In the genomic region with DNA sequence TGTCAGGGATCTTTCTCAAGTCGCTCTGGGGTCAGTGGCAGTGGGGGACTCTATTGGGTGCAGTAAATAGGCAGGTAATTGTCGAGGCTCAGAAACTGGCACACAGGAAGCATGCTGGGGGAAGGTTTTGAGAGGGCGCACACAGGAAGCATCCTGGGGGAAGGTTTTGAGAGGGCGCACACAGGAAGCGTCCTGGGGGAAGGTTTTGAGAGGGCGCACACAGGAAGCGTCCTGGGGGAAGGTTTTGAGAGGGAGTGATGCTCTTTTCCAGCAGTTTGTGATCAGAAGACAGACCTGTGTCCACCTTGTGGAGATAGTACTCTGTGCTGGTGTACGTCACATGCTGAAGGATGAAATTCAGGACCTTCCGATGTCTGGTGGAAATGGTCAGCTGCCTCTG, we compare ENCODE assay signal across 10 mouse cellular contexts. TPM values are rescaled to one million over a fixed set of nuclear protein-coding genes. Genes with fewer than 3 reads are reported as not detected.
DNase-seq lines count a peak whose midpoint lies in the region; ATAC-seq and TF ChIP-seq lines count a peak whose summit lies in the region.
"Had no signal": no experiment of that assay in that cellular context is flagged by ENCODE, and none has a peak within 500 bp of the region (broad histone marks: within the 10 kb centered on the region; RNA-seq: fewer than 3 reads in every experiment).

No protein-coding gene starts in this region.

- intact Hi-C loops in left cerebral cortex, postnatal 25 days (cut with DNase I): loop anchor here (5.0 kb wide), 1 partner anchor 101 kb away; no protein-coding TSS in a partner anchor

- in situ Hi-C loops in CH12.LX (cut with MboI; ENCODE audit: low pct_ligation_motif_present, low pct_unique_long_range_greater_than_20kb, low sequenced_read_pairs): no loop called here

- no peak for TF ChIP-seq EP300 in CH12.LX (IDR thresholded peaks at IDR 0.05; ENCODE audit: low read length)

- H3K79me2 ChIP-seq in CH12.LX (replicated peaks; ENCODE audit: control insufficient read depth, extremely low read depth, insufficient read depth, poor library complexity, severe bottlenecking): no peaks in the 10 kb centered on the region

- peak overlapping the region; percentile 18; the same call in 1 of the 2 replicates for H3K27ac ChIP-seq in heart, embryonic 10.5 days
- H3K27ac ChIP-seq in heart, embryonic 11.5 days (ENCODE audit: low read depth, low read length): no peak overlapping the region
- no peak overlapping the region for H3K27ac ChIP-seq in CH12.LX (ENCODE audit: insufficient read depth, low read depth)
- H3K27ac ChIP-seq in midbrain, embryonic 14.5 days (replicated peaks; ENCODE audit: low read depth, low read length): no peak overlapping the region
- H3K27ac ChIP-seq: limb, embryonic 12.5 days had no signal

- no peaks in the 10 kb centered on the region for H3K36me3 ChIP-seq in heart, embryonic 10.5 days
- no peaks in the 10 kb centered on the region for H3K36me3 ChIP-seq in heart, embryonic 11.5 days (ENCODE audit: control insufficient read depth, insufficient read depth, low read length)
- H3K36me3 ChIP-seq in CH12.LX (replicated peaks in 1 of 2; ENCODE audit: control insufficient read depth in 1 of 2, insufficient read depth in 1 of 2, low read length in 1 of 2): no peaks in the 10 kb centered on the region
- H3K36me3 ChIP-seq in midbrain, embryonic 14.5 days (ENCODE audit: control insufficient read depth, insufficient read depth, low read length): no peaks in the 10 kb centered on the region
- H3K36me3 ChIP-seq: limb, embryonic 12.5 days had no signal

- H3K4me2 ChIP-seq in heart, embryonic 11.5 days: no peak overlapping the region
- no peak overlapping the region for H3K4me2 ChIP-seq in CH12.LX (ENCODE audit: insufficient read depth, low read depth, poor library complexity, severe bottlenecking)
- H3K4me2 ChIP-seq in midbrain, embryonic 14.5 days (ENCODE audit: low read length): 0 out of 2 replicates have a peak overlapping the region, but pooled peaks have one; percentile 7
- H3K4me2 ChIP-seq: limb, embryonic 12.5 days had no signal

- peak overlapping the region; percentile 29 for H3K4me3 ChIP-seq in heart, embryonic 10.5 days
- H3K4me3 ChIP-seq in heart, embryonic 11.5 days (ENCODE audit: low read depth, low read length): no peak overlapping the region
- no peak overlapping the region for H3K4me3 ChIP-seq in CH12.LX (replicated peaks in 1 of 3; ENCODE audit: low read depth in 2 of 3, low read length in 2 of 3, poor library complexity in 1 of 3)
- no peak overlapping the region for H3K4me3 ChIP-seq in midbrain, embryonic 14.5 days (replicated peaks; ENCODE audit: low read depth, low read length)
- H3K4me3 ChIP-seq: limb, embryonic 12.5 days; myocyte had no signal

- no peak overlapping the region for H3K9ac ChIP-seq in heart, embryonic 11.5 days (ENCODE audit: low read depth, low read length)
- no peak overlapping the region for H3K9ac ChIP-seq in CH12.LX (ENCODE audit: insufficient read depth, low read depth)
- no peak overlapping the region for H3K9ac ChIP-seq in midbrain, embryonic 14.5 days (replicated peaks; ENCODE audit: low read length)
- H3K9ac ChIP-seq: limb, embryonic 12.5 days had no signal

- TF ChIP-seq CTCF in CH12.LX (conservative IDR thresholded peaks at IDR 0.05 in 1 of 2, IDR thresholded peaks at IDR 0.05 in 1 of 2; ENCODE audit: low read depth in 2 of 2, low read length in 2 of 2): no peak

- H3K27me3 ChIP-seq in heart, embryonic 10.5 days (ENCODE audit: insufficient read depth, poor library complexity, severe bottlenecking): peaks cover 3% of the 10 kb centered on the region
- H3K27me3 ChIP-seq in heart, embryonic 11.5 days (ENCODE audit: control insufficient read depth, insufficient read depth, low read length): no peaks in the 10 kb centered on the region
- H3K27me3 ChIP-seq in CH12.LX (replicated peaks): peaks cover 22% of the 10 kb centered on the region
- no peaks in the 10 kb centered on the region for H3K27me3 ChIP-seq in midbrain, embryonic 14.5 days (ENCODE audit: control insufficient read depth, insufficient read depth, low read length)
- H3K27me3 ChIP-seq: limb, embryonic 12.5 days had no signal

- dilution Hi-C loops in CH12.LX (cut with MboI; ENCODE audit: extremely low pct_ligation_motif_present, extremely low pct_unique_long_range_greater_than_20kb, low sequenced_read_pairs): no loop called here

- TF ChIP-seq RAD21 in CH12.LX (IDR thresholded peaks at IDR 0.05; ENCODE audit: low read depth, low read length): no peak

- TF ChIP-seq POLR2A in CH12.LX (IDR thresholded peaks at IDR 0.05; ENCODE audit: low read depth, low read length): 0 out of 2 replicates have a peak, but pooled peaks have one; percentile 20

- no peak for ATAC-seq in heart, embryonic 11.5 days (replicated peaks; ENCODE audit: insufficient number of reproducible peaks, low FRiP score, low TSS enrichment)
- ATAC-seq in midbrain, embryonic 14.5 days (ENCODE audit: low FRiP score, low TSS enrichment): no peak

- 20% methylated on average over 9 of the region's 9 CpGs for WGBS in heart, embryonic 10.5 days
- 23% methylated on average over 9 of the region's 9 CpGs for WGBS in heart, embryonic 11.5 days (ENCODE audit: insufficient replicate concordance)
- 27% methylated on average over 9 of the region's 9 CpGs for WGBS in midbrain, embryonic 14.5 days

- no peaks in the 10 kb centered on the region for H3K9me3 ChIP-seq in heart, embryonic 10.5 days
- no peaks in the 10 kb centered on the region for H3K9me3 ChIP-seq in heart, embryonic 11.5 days (replicated peaks; ENCODE audit: control insufficient read depth, low read length)
- H3K9me3 ChIP-seq in CH12.LX (replicated peaks; ENCODE audit: low read length): peaks cover 9% of the 10 kb centered on the region
- H3K9me3 ChIP-seq in midbrain, embryonic 14.5 days (ENCODE audit: control insufficient read depth, low read length): no peaks in the 10 kb centered on the region
- H3K9me3 ChIP-seq: limb, embryonic 12.5 days had no signal

- H3K4me1 ChIP-seq in heart, embryonic 10.5 days: 0 out of 2 replicates have a peak, but pooled peaks cover 4% of the 10 kb centered on the region
- no peaks in the 10 kb centered on the region for H3K4me1 ChIP-seq in heart, embryonic 11.5 days (ENCODE audit: control insufficient read depth, insufficient read depth, low read length)
- H3K4me1 ChIP-seq in CH12.LX (ENCODE audit: control insufficient read depth in 1 of 2, insufficient read depth in 2 of 2): peaks cover 2 to 7% of the 10 kb centered on the region in 2 experiments; a peak in 3 of 4 replicates
- H3K4me1 ChIP-seq in midbrain, embryonic 14.5 days (ENCODE audit: control insufficient read depth, insufficient read depth, low read length): no peaks in the 10 kb centered on the region
- H3K4me1 ChIP-seq: limb, embryonic 12.5 days had no signal

- DNase-seq in heart, embryonic 10.5 days (ENCODE audit: low spot score): no peak
- peak; percentile 35 for DNase-seq in CH12.LX (ENCODE audit: extremely low read depth)
- peak; percentile 7 for DNase-seq in embryo, embryonic 11 days
- DNase-seq in midbrain, embryonic 14.5 days: peak; percentile 1
- no peak for DNase-seq in left cerebral cortex, postnatal 25 days (ENCODE audit: low spot score in 2 of 2)
- no peak for DNase-seq in urinary bladder, adult 18-20 months (ENCODE audit: low spot score in 2 of 2)
- no peak for DNase-seq in left cerebral cortex, adult 18-20 months (ENCODE audit: low spot score in 2 of 2)

TF ChIP-seq in CH12.LX, 34 proteins besides CTCF, POLR2A, EP300 and RAD21 (continues in another document):
- TF ChIP-seq IRF4 (IDR thresholded peaks at IDR 0.05; ENCODE audit: low read depth, low read length) (no peak), JUN (IDR thresholded peaks at IDR 0.05; ENCODE audit: insufficient read depth, low read depth, low read length) (no peak), NELFE (IDR thresholded peaks at IDR 0.05; ENCODE audit: low read depth, low read length) (no peak)

RNA-seq across cellular contexts. Expression of a gene that starts 33.5 kb away (rescaled TPM):
- polyA plus RNA-seq in heart, embryonic 10.5 days (2016; fragmentation: Nextera tagmentation; extraction: Ambion mirVana): 26.6 and 32.4 TPM in 2 replicates
- 11.5 and 21.1 TPM in 2 replicates for polyA plus RNA-seq in heart, embryonic 11.5 days (2014; fragmentation: Nextera tagmentation; extraction: Ambion mirVana)
- total RNA-seq in CH12.LX (2012; rRNA removed) (31.4 and 33.5 TPM in 2 replicates), CH12.LX (2014; rRNA removed) (24.4 and 25.9 TPM in 2 replicates)
- 54.9 and 74.5 TPM in 2 replicates for polyA plus RNA-seq in CH12.LX (2012; ENCODE audit: insufficient read length, low read depth)
- 0.26 and 0.64 TPM in 2 replicates for polyA plus RNA-seq in midbrain, embryonic 14.5 days (2014; fragmentation: Nextera tagmentation; extraction: Ambion mirVana)
- 1 to 10 TPM; 6.4 to 6.5 TPM for total RNA-seq in left cerebral cortex, postnatal 25 days (2021)
- total RNA-seq in left cerebral cortex, adult 18-20 months (2021): 1 to 10 TPM; 7.3 to 8.0 TPM

RNA-seq across cellular contexts. Expression of a gene that starts 38.8 kb away (rescaled TPM):
- polyA plus RNA-seq in heart, embryonic 10.5 days (2016; fragmentation: Nextera tagmentation; extraction: Ambion mirVana): 43.2 and 60.8 TPM in 2 replicates
- 43.1 and 44.6 TPM in 2 replicates for polyA plus RNA-seq in heart, embryonic 11.5 days (2014; fragmentation: Nextera tagmentation; extraction: Ambion mirVana)
- 133 and 143 TPM in 2 replicates for total RNA-seq in CH12.LX (2012; rRNA removed)
- total RNA-seq in CH12.LX (2014; rRNA removed): 157 and 162 TPM in 2 replicates
- 136 and 140 TPM in 2 replicates for polyA plus RNA-seq in CH12.LX (2012; ENCODE audit: insufficient read length, low read depth)
- 1.8 TPM in 2 replicates for polyA plus RNA-seq in midbrain, embryonic 14.5 days (2014; fragmentation: Nextera tagmentation; extraction: Ambion mirVana)
- total RNA-seq in left cerebral cortex, postnatal 25 days (2021): 1 to 10 TPM; 2.6 to 3.2 TPM
- total RNA-seq in left cerebral cortex, adult 18-20 months (2021): 1 to 10 TPM; 2.8 to 4.5 TPM

RNA-seq across cellular contexts. Expression of a gene that starts 38.9 kb away (rescaled TPM):
- 0.16 and 0.49 TPM in 2 replicates for polyA plus RNA-seq in heart, embryonic 10.5 days (2016; fragmentation: Nextera tagmentation; extraction: Ambion mirVana)
- polyA plus RNA-seq in heart, embryonic 11.5 days (2014; fragmentation: Nextera tagmentation; extraction: Ambion mirVana): 0.11 TPM in 1 of 2 replicates, not detected in the other
- total RNA-seq in CH12.LX (2012; rRNA removed): 0.25 and 0.34 TPM in 2 replicates
- total RNA-seq in CH12.LX (2014; rRNA removed): 0.42 and 0.53 TPM in 2 replicates
- polyA plus RNA-seq in CH12.LX (2012; ENCODE audit: insufficient read length, low read depth): 1.9 and 2.0 TPM in 2 replicates
- not detected in 2 replicates for polyA plus RNA-seq in midbrain, embryonic 14.5 days (2014; fragmentation: Nextera tagmentation; extraction: Ambion mirVana)
- not detected for total RNA-seq in left cerebral cortex, postnatal 25 days (2021)
- total RNA-seq in left cerebral cortex, adult 18-20 months (2021): not detected
- polyA plus RNA-seq: limb, embryonic 12.5 days had no signal

RNA-seq across cellular contexts. Expression of a gene that starts 51.5 kb away (rescaled TPM):
- polyA plus RNA-seq in heart, embryonic 10.5 days (2016; fragmentation: Nextera tagmentation; extraction: Ambion mirVana): 0.31 and 0.42 TPM in 2 replicates
- polyA plus RNA-seq in heart, embryonic 11.5 days (2014; fragmentation: Nextera tagmentation; extraction: Ambion mirVana): 1.1 TPM in 1 of 2 replicates, not detected in the other
- 0.46 and 1.3 TPM in 2 replicates for total RNA-seq in CH12.LX (2012; rRNA removed)
- not detected in 2 replicates for total RNA-seq in CH12.LX (2014; rRNA removed)
- 0.97 and 6.0 TPM in 2 replicates for polyA plus RNA-seq in CH12.LX (2012; ENCODE audit: insufficient read length, low read depth)
- 0.33 TPM in 1 of 2 replicates, not detected in the other for polyA plus RNA-seq in midbrain, embryonic 14.5 days (2014; fragmentation: Nextera tagmentation; extraction: Ambion mirVana)
- total RNA-seq in left cerebral cortex, postnatal 25 days (2021): 10 to 100 TPM; 69.9 to 71.8 TPM
- total RNA-seq in left cerebral cortex, adult 18-20 months (2021): 10 to 100 TPM; 65.2 to 87.4 TPM
- polyA plus RNA-seq: limb, embryonic 12.5 days had no signal

Comparison
In these comparisons a context has a peak if more than half of its experiments do, and no peak if none do; other contexts are left out.
1. DNase-seq: peak in CH12.LX (single experiment), embryo, embryonic 11 days (single experiment) and midbrain, embryonic 14.5 days (single experiment); none in heart, embryonic 10.5 days (single experiment), left cerebral cortex, postnatal 25 days (0 of 2), urinary bladder, adult 18-20 months (0 of 2) and left cerebral cortex, adult 18-20 months (0 of 2).
2. RNA of a gene that starts 38.8 kb away (polyA plus RNA-seq): 136 to 140 TPM in CH12.LX, 43.2 to 60.8 TPM in heart, embryonic 10.5 days and 43.1 to 44.6 TPM in heart, embryonic 11.5 days; 1.8 TPM in midbrain, embryonic 14.5 days; every median in the first group is over 10 times any median in the second.